ENCODE assay signal across 12 mouse cellular contexts in genomic region chr7:45815323-45815983, GRCm38 (mm10). TPM values are rescaled to one million over a fixed set of nuclear protein-coding genes. Genes with fewer than 3 reads are reported as not detected.
DNase-seq lines count a peak whose midpoint lies in the region; ATAC-seq lines count a peak whose summit lies in the region.
"Had no signal": no experiment of that assay in that cellular context is flagged by ENCODE, and none has a peak within 500 bp of the region (broad histone marks: within the 10 kb centered on the region; RNA-seq: fewer than 3 reads in every experiment).

No protein-coding gene starts in this region.

- H3K9ac ChIP-seq in kidney, embryonic 16.5 days (replicated peaks; ENCODE audit: low read length) = no peak overlapping the region; the same call in 1 of the 2 replicates
- peak overlapping the region; percentile 18; the same call in 1 of the 2 replicates for H3K9ac ChIP-seq in hindbrain, embryonic 12.5 days
- peak overlapping the region; percentile 37 for H3K9ac ChIP-seq in midbrain, embryonic 14.5 days (replicated peaks; ENCODE audit: low read length)

- 60% methylated on average over 10 of the region's 10 CpGs for WGBS in kidney, embryonic 16.5 days
- WGBS in embryonic facial prominence, embryonic 10.5 days = 39% methylated on average over 10 of the region's 10 CpGs
- WGBS in hindbrain, embryonic 12.5 days = 42% methylated on average over 10 of the region's 10 CpGs
- WGBS in midbrain, embryonic 14.5 days = 17% methylated on average over 10 of the region's 10 CpGs

- H3K9me3 ChIP-seq in kidney, embryonic 16.5 days (ENCODE audit: low read length) = no peaks in the 10 kb centered on the region
- H3K9me3 ChIP-seq in embryonic facial prominence, embryonic 10.5 days = no peaks in the 10 kb centered on the region
- H3K9me3 ChIP-seq in hindbrain, embryonic 12.5 days (replicated peaks) = no peaks in the 10 kb centered on the region
- H3K9me3 ChIP-seq in midbrain, embryonic 14.5 days (ENCODE audit: control insufficient read depth, low read length) = no peaks in the 10 kb centered on the region

- no peak overlapping the region; the same call in 1 of the 2 replicates for H3K4me3 ChIP-seq in kidney, embryonic 16.5 days (ENCODE audit: low read length)
- H3K4me3 ChIP-seq in embryonic facial prominence, embryonic 10.5 days = peak overlapping the region; percentile 98
- no peak overlapping the region for H3K4me3 ChIP-seq in hindbrain, embryonic 12.5 days
- H3K4me3 ChIP-seq in midbrain, embryonic 14.5 days (replicated peaks; ENCODE audit: low read depth, low read length) = peak overlapping the region; percentile 92; the same call in 1 of the 2 replicates

- peaks cover 23% of the 10 kb centered on the region for H3K4me1 ChIP-seq in kidney, embryonic 16.5 days (ENCODE audit: insufficient read depth, low read length)
- peaks cover 43% of the 10 kb centered on the region for H3K4me1 ChIP-seq in embryonic facial prominence, embryonic 10.5 days
- H3K4me1 ChIP-seq in hindbrain, embryonic 12.5 days = peaks cover 34% of the 10 kb centered on the region
- peaks cover 24% of the 10 kb centered on the region for H3K4me1 ChIP-seq in midbrain, embryonic 14.5 days (ENCODE audit: control insufficient read depth, insufficient read depth, low read length)

- no peak for DNase-seq in kidney, adult 18-20 months
- DNase-seq in embryonic facial prominence, embryonic 10.5 days (ENCODE audit: low spot score) = no peak
- peak; percentile 31 for DNase-seq in midbrain, embryonic 14.5 days
- no peak for DNase-seq in ovary, adult 18-20 months (ENCODE audit: low spot score)
- no peak for DNase-seq in lung, postnatal 36 days
- DNase-seq: heart, adult 18-20 months; right cerebral cortex, adult 18-20 months had no signal

- H3K27ac ChIP-seq in kidney, embryonic 16.5 days (ENCODE audit: low read length) = no peak overlapping the region
- H3K27ac ChIP-seq in embryonic facial prominence, embryonic 10.5 days (replicated peaks) = peak overlapping the region; percentile 100
- H3K27ac ChIP-seq in hindbrain, embryonic 12.5 days = peak overlapping the region; percentile 62
- peak overlapping the region; percentile 74 for H3K27ac ChIP-seq in midbrain, embryonic 14.5 days (replicated peaks; ENCODE audit: low read depth, low read length)

- no peaks in the 10 kb centered on the region for H3K27me3 ChIP-seq in kidney, embryonic 16.5 days (ENCODE audit: insufficient read depth, low read length)
- peaks cover 24% of the 10 kb centered on the region for H3K27me3 ChIP-seq in embryonic facial prominence, embryonic 10.5 days (replicated peaks; ENCODE audit: low read depth, poor library complexity, severe bottlenecking)
- H3K27me3 ChIP-seq in hindbrain, embryonic 12.5 days = peaks cover 17% of the 10 kb centered on the region
- H3K27me3 ChIP-seq in midbrain, embryonic 14.5 days (ENCODE audit: control insufficient read depth, insufficient read depth, low read length) = peaks cover 7% of the 10 kb centered on the region; the same call in 1 of the 2 replicates
- H3K27me3 ChIP-seq: Patski had no signal

- H3K36me3 ChIP-seq in kidney, embryonic 16.5 days (ENCODE audit: insufficient read depth, low read length) = peaks cover 24% of the 10 kb centered on the region
- H3K36me3 ChIP-seq in embryonic facial prominence, embryonic 10.5 days (replicated peaks) = peaks cover 26% of the 10 kb centered on the region
- peaks cover 26% of the 10 kb centered on the region for H3K36me3 ChIP-seq in hindbrain, embryonic 12.5 days
- peaks cover 25% of the 10 kb centered on the region for H3K36me3 ChIP-seq in midbrain, embryonic 14.5 days (ENCODE audit: control insufficient read depth, insufficient read depth, low read length)

- H3K4me2 ChIP-seq in kidney, embryonic 16.5 days (replicated peaks; ENCODE audit: low read depth, low read length) = peak overlapping the region; percentile 62
- H3K4me2 ChIP-seq in hindbrain, embryonic 12.5 days (replicated peaks) = peak overlapping the region; percentile 57
- peak overlapping the region; percentile 64 for H3K4me2 ChIP-seq in midbrain, embryonic 14.5 days (ENCODE audit: low read length)

- ATAC-seq in kidney, embryonic 16.5 days (ENCODE audit: low FRiP score, low TSS enrichment) = no peak
- no peak for ATAC-seq in hindbrain, embryonic 12.5 days (ENCODE audit: low FRiP score)
- ATAC-seq in midbrain, embryonic 14.5 days (ENCODE audit: low FRiP score, low TSS enrichment) = no peak
- ATAC-seq in inflammation-experienced regulatory T-cells, adult 6 months = no peak

RNA-seq across cellular contexts. Expression of gene Cyth2, which starts 1.1 kb away (rescaled TPM):
- 125 and 126 TPM in 2 replicates for polyA plus RNA-seq in kidney, embryonic 16.5 days (2015; fragmentation: Nextera tagmentation; extraction: Ambion mirVana)
- polyA plus RNA-seq in embryonic facial prominence, embryonic 10.5 days (2016; fragmentation: Nextera tagmentation; extraction: Ambion mirVana) = 157 and 161 TPM in 2 replicates
- polyA plus RNA-seq in hindbrain, embryonic 12.5 days (2016; fragmentation: Nextera tagmentation; extraction: Ambion mirVana) = 280 and 284 TPM in 2 replicates
- 281 and 288 TPM in 2 replicates for polyA plus RNA-seq in midbrain, embryonic 14.5 days (2014; fragmentation: Nextera tagmentation; extraction: Ambion mirVana)
- polyA plus RNA-seq in inflammation-experienced regulatory T-cells, adult 6 months (2017; shearing (Covaris generic)) = 10 to 100 TPM; 11.9 to 19.8 (median 16.7) TPM

RNA-seq across cellular contexts. Expression of gene Kcnj14, which starts 9.1 kb away (rescaled TPM):
- polyA plus RNA-seq in kidney, embryonic 16.5 days (2015; fragmentation: Nextera tagmentation; extraction: Ambion mirVana) = 1.9 TPM in 2 replicates
- polyA plus RNA-seq in embryonic facial prominence, embryonic 10.5 days (2016; fragmentation: Nextera tagmentation; extraction: Ambion mirVana) = 0.88 and 1.5 TPM in 2 replicates
- 0.80 and 0.96 TPM in 2 replicates for polyA plus RNA-seq in hindbrain, embryonic 12.5 days (2016; fragmentation: Nextera tagmentation; extraction: Ambion mirVana)
- polyA plus RNA-seq in midbrain, embryonic 14.5 days (2014; fragmentation: Nextera tagmentation; extraction: Ambion mirVana) = 0.63 and 0.88 TPM in 2 replicates
- not detected for polyA plus RNA-seq in inflammation-experienced regulatory T-cells, adult 6 months (2017; shearing (Covaris generic))

RNA-seq across cellular contexts. Expression of gene Grwd1, which starts 15.3 kb away (rescaled TPM):
- 87.4 and 87.9 TPM in 2 replicates for polyA plus RNA-seq in kidney, embryonic 16.5 days (2015; fragmentation: Nextera tagmentation; extraction: Ambion mirVana)
- 127 and 132 TPM in 2 replicates for polyA plus RNA-seq in embryonic facial prominence, embryonic 10.5 days (2016; fragmentation: Nextera tagmentation; extraction: Ambion mirVana)
- polyA plus RNA-seq in hindbrain, embryonic 12.5 days (2016; fragmentation: Nextera tagmentation; extraction: Ambion mirVana) = 43.2 and 45.8 TPM in 2 replicates
- 37.2 and 37.4 TPM in 2 replicates for polyA plus RNA-seq in midbrain, embryonic 14.5 days (2014; fragmentation: Nextera tagmentation; extraction: Ambion mirVana)
- polyA plus RNA-seq in inflammation-experienced regulatory T-cells, adult 6 months (2017; shearing (Covaris generic)) = 10 to 100 TPM; 16.5 to 29.3 (median 27.2) TPM

RNA-seq across cellular contexts. Expression of gene Sult2b1, which starts 31.0 kb away (rescaled TPM):
- 1.9 and 2.5 TPM in 2 replicates for polyA plus RNA-seq in kidney, embryonic 16.5 days (2015; fragmentation: Nextera tagmentation; extraction: Ambion mirVana)
- 1.6 and 1.7 TPM in 2 replicates for polyA plus RNA-seq in embryonic facial prominence, embryonic 10.5 days (2016; fragmentation: Nextera tagmentation; extraction: Ambion mirVana)
- polyA plus RNA-seq in hindbrain, embryonic 12.5 days (2016; fragmentation: Nextera tagmentation; extraction: Ambion mirVana) = 2.4 and 3.0 TPM in 2 replicates
- polyA plus RNA-seq in midbrain, embryonic 14.5 days (2014; fragmentation: Nextera tagmentation; extraction: Ambion mirVana) = 5.2 and 8.5 TPM in 2 replicates
- 1 to 10 TPM; 3.4 to 6.4 (median 3.8) TPM for polyA plus RNA-seq in inflammation-experienced regulatory T-cells, adult 6 months (2017; shearing (Covaris generic))
- polyA plus RNA-seq: liver, adult 2 months had no signal

RNA-seq across cellular contexts. Expression of gene Lmtk3, which starts 31.9 kb away (rescaled TPM):
- polyA plus RNA-seq in kidney, embryonic 16.5 days (2015; fragmentation: Nextera tagmentation; extraction: Ambion mirVana) = 1.3 and 1.8 TPM in 2 replicates
- polyA plus RNA-seq in embryonic facial prominence, embryonic 10.5 days (2016; fragmentation: Nextera tagmentation; extraction: Ambion mirVana) = 2.1 and 3.0 TPM in 2 replicates
- polyA plus RNA-seq in hindbrain, embryonic 12.5 days (2016; fragmentation: Nextera tagmentation; extraction: Ambion mirVana) = 8.4 and 11.9 TPM in 2 replicates
- polyA plus RNA-seq in midbrain, embryonic 14.5 days (2014; fragmentation: Nextera tagmentation; extraction: Ambion mirVana) = 25.2 and 30.2 TPM in 2 replicates
- under 1 TPM in 1 of 3 experiments, not detected in 2; 0.58 TPM for polyA plus RNA-seq in inflammation-experienced regulatory T-cells, adult 6 months (2017; shearing (Covaris generic))

Comparison
In these comparisons a context has a peak if more than half of its experiments do, and no peak if none do; other contexts are left out.
1. H3K4me3 ChIP-seq: peak in embryonic facial prominence, embryonic 10.5 days (single experiment) and midbrain, embryonic 14.5 days (single experiment); none in kidney, embryonic 16.5 days (single experiment) and hindbrain, embryonic 12.5 days (single experiment).
2. Peak in every context shown above with its lines, with median percentiles within 50 percentile points of each other: H3K4me2 ChIP-seq.